Mouse (Mus musculus) CD4-positive, CD25-positive, alpha-beta regulatory T cell, adult 2 months (primary cell): ENCODE data around the gene Mei1.

Source experiments
- DNase-seq: peaks from one replicate; pipeline ENCODE4 v3.0.0-alpha.2; 2012; ENCODE audit warnings: low read depth, low spot score

The Mei1 gene

GRCm38 (mm10) chr15:82172648-82173047, 102.9 kb downstream of the Mei1 start:
- DNase-seq = no peak

- no peak for DNase-seq
These were observed 105.3 kb downstream of the Mei1 start for GRCm38 (mm10) chr15:82175091-82175490.
